Mouse (Mus musculus) ES-Bruce4 (cell line): Measurements from ENCODE around the gene Hoxc10. TPM values are rescaled to one million over a fixed set of nuclear protein-coding genes. Genes with fewer than 3 reads are reported as not detected.

Source experiments
- H3K27ac ChIP-seq: 2 replicates; pipeline ENCODE4 v1.5.1; 2012; ENCODE audit warnings: low read length, inconsistent platforms; ENCODE audit not compliant: insufficient read depth
- H3K27me3 ChIP-seq: 2 replicates; pipeline ENCODE4 v1.6.1; 2012; ENCODE audit warnings: mild to moderate bottlenecking, low read length, inconsistent platforms; ENCODE audit not compliant: control insufficient read depth, poor library complexity, insufficient read depth, severe bottlenecking
- H3K36me3 ChIP-seq: 2 replicates; pipeline ENCODE4 v1.6.1; 2012; ENCODE audit warnings: inconsistent platforms, mild to moderate bottlenecking, low read length, moderate library complexity; ENCODE audit not compliant: control insufficient read depth, poor library complexity, insufficient read depth, severe bottlenecking
- H3K4me1 ChIP-seq: one replicate; pipeline ENCODE4 v1.8.1; 2011; ENCODE audit warnings: low read length; ENCODE audit not compliant: control insufficient read depth, insufficient read depth
- H3K4me3 ChIP-seq: 2 replicates; pipeline ENCODE4 v1.5.1; 2011; ENCODE audit warnings: low read depth, mild to moderate bottlenecking, low read length
- H3K9ac ChIP-seq: 2 replicates; pipeline ENCODE4 v1.6.1; 2012; ENCODE audit warnings: low read depth, mild to moderate bottlenecking, inconsistent platforms; ENCODE audit not compliant: poor library complexity, severe bottlenecking
- H3K9me3 ChIP-seq: replicated peaks from 2 replicates; pipeline ENCODE4 v1.6.1; 2012; ENCODE audit warnings: mild to moderate bottlenecking, low read length, inconsistent platforms; ENCODE audit not compliant: control insufficient read depth, poor library complexity, insufficient read depth, severe bottlenecking
- CTCF ChIP-seq: IDR thresholded peaks from one replicate; pipeline ENCODE4 v1.8.1; 2011; ENCODE audit warnings: low read depth, low read length
- EP300 ChIP-seq: IDR thresholded peaks from 2 replicates; pipeline ENCODE4 v1.6.1; 2011; ENCODE audit warnings: low read depth, low read length; ENCODE audit not compliant: insufficient read depth
- POLR2A ChIP-seq: IDR thresholded peaks from one replicate; pipeline ENCODE4 v1.8.1; 2011; ENCODE audit warnings: low read length; ENCODE audit not compliant: insufficient read depth
- polyA plus RNA-seq: library from polyadenylated mRNA; stranded (reverse); fragments of >200 nt; gene quantifications from 2 replicates; pipeline ENCODE4 v1.2.4, GENCODE M21; 2011; ENCODE audit warnings: low read depth; ENCODE audit not compliant: missing spikeins, insufficient read depth, insufficient read length

Gene Hoxc10
- polyA plus RNA-seq, 1 experiment = not detected

DNA sequence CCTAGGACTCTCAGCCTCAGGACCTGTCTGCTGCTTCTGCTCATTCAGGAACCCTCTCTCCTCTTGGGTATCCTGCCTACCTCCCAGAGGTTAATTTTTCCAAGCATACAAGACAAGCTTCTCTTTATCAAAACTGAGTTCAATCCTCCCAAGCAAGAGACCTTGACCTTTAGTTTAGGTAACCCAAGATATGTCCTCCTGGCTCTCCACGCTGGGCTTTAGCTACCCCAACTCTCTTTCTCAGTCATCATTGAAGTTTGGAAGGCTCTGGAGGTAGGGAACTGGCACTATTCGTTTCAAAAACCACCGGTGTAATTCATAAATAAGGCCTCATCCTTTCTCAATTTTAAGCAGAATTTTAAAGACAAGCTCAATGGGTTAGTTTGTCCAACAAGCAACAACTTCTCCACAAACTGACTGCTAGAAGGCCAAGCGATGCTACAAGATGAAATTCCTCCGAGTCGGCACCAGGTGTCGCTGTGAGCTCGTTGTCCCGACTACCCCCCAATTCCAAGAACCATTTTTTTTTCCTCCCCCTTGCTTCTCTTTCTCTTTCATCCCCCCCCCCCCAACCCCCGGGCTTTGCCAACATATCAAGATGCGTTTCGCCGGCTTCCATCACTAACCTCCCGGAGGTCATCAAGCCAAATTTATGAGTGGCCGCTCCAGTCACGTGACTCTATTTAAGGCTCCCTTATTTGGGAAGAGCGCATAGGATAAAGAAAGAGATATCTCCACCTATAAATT is 46.8 kb downstream of the Hoxc10 start:
- Histone ChIP-seq H3K4me3 (peak overlapping the region; percentile 34; the same call in 1 of the 2 replicates), H3K27ac (no peak overlapping the region), H3K4me1 (peaks cover 8% of the 10 kb centered on the region), H3K36me3 (no peaks in the 10 kb centered on the region), H3K27me3 (peaks cover 68% of the 10 kb centered on the region), H3K9me3 (no peaks in the 10 kb centered on the region), H3K9ac (peak overlapping the region; percentile 36; the same call in 1 of the 2 replicates)
- peak; percentile 85 for TF ChIP-seq CTCF
- no peak for TF ChIP-seq POLR2A

DNA sequence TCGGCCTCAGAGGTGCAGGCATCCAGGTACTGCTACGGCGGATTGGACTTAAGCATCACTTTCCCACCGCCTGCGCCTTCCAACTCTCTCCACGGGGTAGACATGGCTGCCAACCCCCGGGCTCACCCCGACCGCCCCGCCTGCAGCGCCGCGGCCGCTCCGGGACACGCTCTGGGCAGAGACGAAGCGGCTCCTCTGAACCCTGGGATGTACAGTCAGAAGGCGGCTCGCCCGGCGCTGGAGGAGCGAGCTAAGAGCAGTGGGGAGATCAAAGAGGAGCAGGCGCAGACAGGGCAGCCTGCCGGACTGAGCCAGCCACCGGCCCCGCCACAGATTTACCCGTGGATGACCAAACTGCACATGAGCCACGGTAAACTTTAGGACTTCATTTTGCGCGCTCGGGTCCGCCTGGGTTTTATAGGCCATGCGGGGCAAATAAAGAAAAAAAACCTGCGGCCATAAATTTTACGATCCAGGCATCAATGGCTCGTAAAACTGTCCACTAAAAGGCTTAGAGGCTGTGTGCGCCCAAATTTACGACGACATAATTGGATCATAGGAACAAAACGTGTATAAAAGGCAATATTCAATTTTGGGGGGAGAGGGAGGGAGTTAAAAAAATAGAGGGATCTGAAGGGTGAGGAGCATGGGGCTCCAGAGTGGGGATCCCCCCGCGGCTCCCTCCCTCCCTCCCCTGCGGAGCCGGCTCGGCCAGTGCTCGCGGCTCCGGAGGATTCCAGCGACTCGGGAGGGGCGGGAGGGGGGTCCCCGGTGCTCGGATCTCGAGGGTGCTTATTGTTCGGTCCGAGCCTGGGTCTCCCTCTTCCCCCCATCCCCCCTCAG is 47.8 kb downstream of the Hoxc10 start:
- TF ChIP-seq POLR2A = no peak
- TF ChIP-seq CTCF = no peak
- TF ChIP-seq EP300 = no peak
- H3K9me3 ChIP-seq = no peaks in the 10 kb centered on the region
- peak overlapping the region; percentile 36; the same call in 1 of the 2 replicates for H3K9ac ChIP-seq
- H3K36me3 ChIP-seq = no peaks in the 10 kb centered on the region
- H3K27ac ChIP-seq = no peak overlapping the region
- H3K27me3 ChIP-seq = peaks cover 68% of the 10 kb centered on the region
- H3K4me3 ChIP-seq = peak overlapping the region; percentile 63
- peaks cover 8% of the 10 kb centered on the region for H3K4me1 ChIP-seq

DNA sequence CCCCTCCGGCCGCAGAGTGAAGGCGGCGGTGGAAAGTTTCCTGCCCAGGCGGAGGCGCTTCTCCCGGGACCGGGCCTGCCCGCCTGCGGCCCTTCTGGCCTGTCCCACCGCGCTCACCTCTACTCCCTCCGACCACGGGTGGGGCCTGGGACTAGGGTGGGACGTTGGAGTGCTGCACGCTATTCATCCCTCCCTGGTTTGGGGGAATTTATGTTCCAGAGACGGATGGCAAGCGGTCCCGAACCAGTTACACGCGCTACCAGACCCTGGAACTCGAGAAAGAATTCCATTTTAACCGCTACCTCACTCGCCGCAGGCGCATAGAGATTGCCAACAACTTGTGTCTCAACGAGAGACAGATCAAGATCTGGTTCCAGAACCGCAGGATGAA is 48.4 kb downstream of the Hoxc10 start:
- no peaks in the 10 kb centered on the region for H3K36me3 ChIP-seq
- peak overlapping the region; percentile 36; the same call in 1 of the 2 replicates for H3K9ac ChIP-seq

DNA sequence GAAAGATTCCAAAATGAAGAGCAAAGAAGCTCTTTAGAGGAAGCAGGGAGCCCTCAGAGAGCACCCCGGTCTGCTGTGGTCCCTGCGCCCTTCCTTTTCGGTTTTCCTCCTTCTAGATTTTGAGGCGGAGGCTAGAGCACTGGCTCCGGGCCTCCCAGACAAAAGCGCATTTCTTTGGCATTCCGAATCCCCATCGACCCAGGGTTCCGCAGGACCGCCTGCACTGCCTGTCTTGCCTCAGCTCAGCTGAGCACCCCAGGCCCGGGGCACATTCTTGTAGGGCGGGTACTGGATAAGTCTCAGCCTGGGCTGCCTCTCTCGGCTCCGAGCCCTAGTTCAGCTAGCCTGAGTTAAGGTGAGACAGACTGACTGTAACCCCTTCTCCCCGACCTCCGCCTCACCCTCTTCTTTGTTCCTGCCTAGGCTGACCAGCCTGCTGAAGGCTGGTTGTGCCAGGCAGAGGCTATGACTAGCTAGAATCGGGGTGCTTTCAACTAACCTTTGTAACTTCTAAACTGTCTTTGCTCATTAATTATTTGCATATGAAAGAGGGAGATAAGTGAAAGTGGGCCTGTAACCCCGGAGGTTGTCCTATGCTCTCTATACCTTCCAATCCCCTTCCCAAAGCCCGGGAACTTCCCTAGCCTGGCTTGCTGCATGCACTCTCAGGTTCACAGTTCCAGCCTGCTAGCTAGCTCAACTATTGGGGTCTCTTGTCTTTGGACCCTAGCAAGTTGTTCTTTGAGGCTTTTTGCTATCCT is 49.0 kb downstream of the Hoxc10 start:
- TF ChIP-seq POLR2A (no peak), CTCF (no peak), EP300 (no peak)
- no peak overlapping the region for H3K9ac ChIP-seq
- H3K4me3 ChIP-seq = peak overlapping the region; percentile 50
- no peak overlapping the region for H3K27ac ChIP-seq
- peaks cover 60% of the 10 kb centered on the region for H3K27me3 ChIP-seq
- H3K36me3 ChIP-seq = no peaks in the 10 kb centered on the region
- H3K9me3 ChIP-seq = no peaks in the 10 kb centered on the region
- H3K4me1 ChIP-seq = peaks cover 5% of the 10 kb centered on the region

More for the DNA sequence above, 48.4 kb downstream of the Hoxc10 start:
- TF ChIP-seq POLR2A (no peak), CTCF (no peak), EP300 (no peak)
- Histone ChIP-seq H3K27ac (no peak overlapping the region), H3K4me1 (peaks cover 8% of the 10 kb centered on the region), H3K9me3 (no peaks in the 10 kb centered on the region), H3K27me3 (peaks cover 63% of the 10 kb centered on the region), H3K4me3 (peak overlapping the region; percentile 50)

DNA sequence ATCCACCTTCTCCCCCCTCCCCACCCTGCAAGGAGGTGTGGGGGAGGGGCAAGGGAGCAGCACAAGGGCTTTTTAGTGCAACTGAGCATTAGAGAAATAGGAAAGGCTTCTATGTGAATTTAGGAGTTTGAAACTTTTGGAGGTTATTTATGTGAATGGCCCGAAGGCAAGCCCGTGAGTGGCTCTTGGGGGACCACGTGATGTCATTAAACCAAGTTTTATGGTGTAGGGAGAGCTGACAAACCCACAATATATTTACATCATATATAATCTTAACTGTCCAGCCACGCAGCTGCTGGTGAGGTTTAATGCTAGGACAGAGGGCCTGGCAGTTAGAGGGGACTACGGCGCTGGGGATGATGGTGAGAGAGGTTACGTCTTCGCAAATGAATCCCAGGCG is 52.0 kb downstream of the Hoxc10 start, which contains the start of gene Hoxc4:
Gene Hoxc4, plus strand, starts transcription at position 299 of the 400 bp plus-strand sequence.
- no peaks in the 10 kb centered on the region for H3K4me1 ChIP-seq
- H3K36me3 ChIP-seq = no peaks in the 10 kb centered on the region
- H3K9ac ChIP-seq = no peak within 1 kb of the TSS
- H3K4me3 ChIP-seq = no peak within 1 kb of the TSS
- no peaks in the 10 kb centered on the region for H3K9me3 ChIP-seq
- no peak for TF ChIP-seq CTCF
- TF ChIP-seq POLR2A = no peak
- TF ChIP-seq EP300 = no peak
- H3K27me3 ChIP-seq = peaks cover 41% of the 10 kb centered on the region
- H3K27ac ChIP-seq = no peak within 1 kb of the TSS
